Mouse (Mus musculus) limb, embryonic 14.5 days (tissue): ENCODE results near the gene Map7d3. TPM values are rescaled to one million over a fixed set of nuclear protein-coding genes. Genes with fewer than 3 reads are reported as not detected.

Experiments
- ATAC-seq: fragments of 200-750 bp; cut with Nextera tagmentation; 2 replicates; pipeline ENCODE4 v1.8.0; 2017; ENCODE audit warnings: low read depth, moderate number of reproducible peaks, moderate TSS enrichment; ENCODE audit not compliant: low FRiP score
- DNase-seq: peaks from one replicate; pipeline ENCODE4 v3.0.0-alpha.2; 2015; ENCODE audit warnings: low spot score
- H3K27ac ChIP-seq: fragments of 300-500 bp; sonication (generic); replicated peaks from 2 replicates; pipeline ENCODE4 v1.5.1; 2014; ENCODE audit warnings: low read depth, mild to moderate bottlenecking, low read length, moderate library complexity, mixed read lengths
- H3K27me3 ChIP-seq: fragments of 300-500 bp; sonication (generic); 2 replicates; pipeline ENCODE4 v1.6.1; 2014; ENCODE audit warnings: low read length, mixed read lengths; ENCODE audit not compliant: control insufficient read depth, insufficient read depth
- H3K36me3 ChIP-seq: fragments of 300-500 bp; sonication (generic); 2 replicates; pipeline ENCODE4 v1.6.1; 2014; ENCODE audit warnings: mild to moderate bottlenecking, low read length, moderate library complexity, mixed read lengths; ENCODE audit not compliant: control insufficient read depth, insufficient read depth
- H3K4me1 ChIP-seq: fragments of 300-500 bp; sonication (generic); 2 replicates; pipeline ENCODE4 v1.6.1; 2014; ENCODE audit warnings: antibody characterized with exemption, low read length, mixed read lengths; ENCODE audit not compliant: control insufficient read depth, insufficient read depth
- H3K4me2 ChIP-seq: fragments of 300-500 bp; sonication (generic); replicated peaks from 2 replicates; pipeline ENCODE4 v1.6.1; 2014; ENCODE audit warnings: low read depth, mild to moderate bottlenecking, low read length, moderate library complexity; ENCODE audit not compliant: severe bottlenecking
- H3K4me3 ChIP-seq: fragments of 300-500 bp; sonication (generic); replicated peaks from 2 replicates; pipeline ENCODE4 v1.5.1; 2014; ENCODE audit warnings: low read length
- H3K9ac ChIP-seq: fragments of 300-500 bp; sonication (generic); 2 replicates; pipeline ENCODE4 v1.6.1; 2014; ENCODE audit warnings: mild to moderate bottlenecking, low read depth, low read length, moderate library complexity; ENCODE audit not compliant: severe bottlenecking
- H3K9me3 ChIP-seq: fragments of 300-500 bp; sonication (generic); 2 replicates; pipeline ENCODE4 v1.6.1; 2016; ENCODE audit warnings: low read length; ENCODE audit not compliant: control insufficient read depth
- POLR2A ChIP-seq: fragments of 200-500 bp; IDR thresholded peaks from 2 replicates; pipeline ENCODE4 v1.8.0; 2012; ENCODE audit warnings: inconsistent platforms, mild to moderate bottlenecking, moderate library complexity, borderline replicate concordance; ENCODE audit not compliant: insufficient read depth, insufficient read length; ENCODE audit errors: extremely low read depth
- WGBS: fragments of 180-500 bp; shearing (Covaris S2); extraction: QIAGEN DNeasy Blood & Tissue Kit; methylation state at CpG from one replicate; pipeline ENCODE4 v1.1.7; 2014; 5-methylcytosine and 5-hydroxymethylcytosine counted together
- polyA plus RNA-seq, 2 experiments: library from polyadenylated mRNA; depleted of rRNA in 1 of 2; stranded (reverse) in 1 of 2; unstranded in 1 of 2; fragments of >200 nt; fragmentation: Nextera tagmentation in 1 of 2; extraction: Ambion mirVana in 1 of 2; gene quantifications; 2 replicates each; pipeline versions ENCODE4 v1.2.1 to v1.2.3; 2012 to 2014

The Map7d3 gene
- polyA plus RNA-seq, 2 experiments = 2.7 to 4.5 TPM

GRCm38 (mm10) chrX:56753317-56754289 lies 68.5 kb downstream of the Map7d3 start:
- Histone ChIP-seq H3K9me3 (no peaks in the 10 kb centered on the region), H3K9ac (no peak overlapping the region), H3K4me3 (no peak overlapping the region), H3K27me3 (no peaks in the 10 kb centered on the region), H3K27ac (no peak overlapping the region), H3K4me1 (no peaks in the 10 kb centered on the region), H3K36me3 (no peaks in the 10 kb centered on the region), H3K4me2 (no peak overlapping the region)
- no peak for DNase-seq
- TF ChIP-seq POLR2A = no peak
- 82% methylated on average over 8 of the region's 8 CpGs for WGBS
- ATAC-seq = no peak

- whole genome bisulfite sequencing = 67% methylated on average over 6 of the region's 6 CpGs
- DNase-seq (no peak), ATAC-seq (no peak)
- Histone ChIP-seq H3K9ac (no peak overlapping the region), H3K27me3 (no peaks in the 10 kb centered on the region), H3K9me3 (no peaks in the 10 kb centered on the region), H3K27ac (no peak overlapping the region), H3K4me3 (no peak overlapping the region), H3K4me2 (no peak overlapping the region), H3K36me3 (no peaks in the 10 kb centered on the region), H3K4me1 (no peaks in the 10 kb centered on the region)
- no peak for TF ChIP-seq POLR2A
These were observed 70.0 kb downstream of the Map7d3 start for GRCm38 (mm10) chrX:56752144-56752543.

DNA sequence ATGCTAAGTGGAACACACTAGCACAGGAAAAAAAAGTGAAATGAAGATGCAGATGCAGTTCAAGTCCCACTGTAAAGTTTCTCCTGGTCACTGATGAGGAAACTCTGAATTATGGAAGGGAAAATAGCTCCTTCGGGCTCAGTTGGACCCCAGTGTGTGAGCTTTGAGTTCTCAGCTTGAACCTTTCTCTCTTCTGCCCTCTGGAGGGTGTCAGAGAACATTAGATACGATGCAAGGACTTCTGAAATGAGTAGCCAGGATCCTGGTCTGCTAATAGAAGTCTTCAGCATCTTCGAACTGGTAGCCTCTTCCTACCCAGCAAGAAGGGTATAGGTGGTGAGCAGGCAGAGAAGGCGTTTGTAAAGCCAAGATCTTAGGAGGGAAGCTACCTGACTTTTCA lies 70.6 kb downstream of the Map7d3 start:
- no peak for TF ChIP-seq POLR2A
- Histone ChIP-seq H3K36me3 (no peaks in the 10 kb centered on the region), H3K4me2 (no peak overlapping the region), H3K4me3 (no peak overlapping the region), H3K9ac (no peak overlapping the region), H3K9me3 (no peaks in the 10 kb centered on the region), H3K27ac (no peak overlapping the region), H3K4me1 (no peaks in the 10 kb centered on the region), H3K27me3 (no peaks in the 10 kb centered on the region)
- no peak for ATAC-seq
- WGBS = 58% methylated on average over 4 of the region's 4 CpGs
- DNase-seq = no peak

Other genes with a start within 250 kb of the Map7d3 start
- 17.6 and 17.9 TPM in 2 replicates for gene Mmgt1, start 224.3 kb downstream of the Map7d3 start, polyA plus RNA-seq (2012; rRNA removed)
- 21.1 and 24.1 TPM in 2 replicates for gene Mmgt1, start 224.3 kb downstream of the Map7d3 start, polyA plus RNA-seq (2014; fragmentation: Nextera tagmentation; extraction: Ambion mirVana)
- 16.1 and 17.0 TPM in 2 replicates for gene Slc9a6, start 212.6 kb downstream of the Map7d3 start, polyA plus RNA-seq (2012; rRNA removed)
- 11.8 and 13.1 TPM in 2 replicates for gene Slc9a6, start 212.6 kb downstream of the Map7d3 start, polyA plus RNA-seq (2014; fragmentation: Nextera tagmentation; extraction: Ambion mirVana)
- gene Fhl1, start 90.5 kb downstream of the Map7d3 start, polyA plus RNA-seq (2012; rRNA removed) = 179 and 191 TPM in 2 replicates
- gene Fhl1, start 90.5 kb downstream of the Map7d3 start, polyA plus RNA-seq (2014; fragmentation: Nextera tagmentation; extraction: Ambion mirVana) = 139 and 167 TPM in 2 replicates
- gene Adgrg4, start 47.8 kb upstream of the Map7d3 start, polyA plus RNA-seq (2012; rRNA removed) = 0.03 TPM in 1 of 2 replicates, not detected in the other
- gene Adgrg4, start 47.8 kb upstream of the Map7d3 start, polyA plus RNA-seq (2014; fragmentation: Nextera tagmentation; extraction: Ambion mirVana) = not detected in 2 replicates
- gene Brs3, start 220.7 kb upstream of the Map7d3 start, polyA plus RNA-seq (2012; rRNA removed) = not detected in 2 replicates
- not detected in 2 replicates for gene Brs3, start 220.7 kb upstream of the Map7d3 start, polyA plus RNA-seq (2014; fragmentation: Nextera tagmentation; extraction: Ambion mirVana)
- gene Htatsf1, start 231.3 kb upstream of the Map7d3 start, polyA plus RNA-seq (2012; rRNA removed) = 30.5 and 40.4 TPM in 2 replicates
- 73.5 and 79.9 TPM in 2 replicates for gene Htatsf1, start 231.3 kb upstream of the Map7d3 start, polyA plus RNA-seq (2014; fragmentation: Nextera tagmentation; extraction: Ambion mirVana)